Mouse (Mus musculus): ENCODE data around the gene Aqp8.
A peak's percentile ranks its signal among the peaks of the same experiment; 100 is the strongest.

The Aqp8 gene

DNA sequence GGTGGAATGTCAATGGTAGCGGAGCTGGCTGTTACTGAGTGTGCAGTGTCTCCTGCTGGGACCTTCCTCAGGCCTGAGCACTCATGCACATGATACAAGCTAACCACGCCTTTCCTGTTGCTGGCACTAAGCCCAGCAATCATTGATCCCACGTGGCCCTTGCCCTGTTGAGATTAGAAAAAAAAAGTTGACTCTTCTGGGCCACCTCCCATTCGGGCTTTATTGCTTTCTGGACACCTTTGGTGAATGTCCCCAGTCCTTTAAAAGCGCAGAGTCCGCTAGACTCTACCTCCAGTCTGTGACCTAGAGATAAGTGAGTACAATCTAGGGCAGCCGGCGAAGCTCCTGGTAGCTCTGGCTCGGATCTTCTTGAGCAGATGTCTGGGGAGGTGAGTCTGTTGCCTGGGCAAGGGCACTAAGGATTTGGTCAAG lies at the start of gene Aqp8:
Gene Aqp8 (plus strand): TSS at position 222 of the 432 bp plus-strand sequence.
- DNase-seq (ENCODE audit: low spot score): peak; percentile 45

GRCm38 (mm10) chr7:123416803-123417202 lies 45.3 kb upstream of the Aqp8 start:
- no peak for DNase-seq (ENCODE audit: low spot score)

- DNase-seq (ENCODE audit: low spot score): no peak
These were observed 44.4 kb upstream of the Aqp8 start for GRCm38 (mm10) chr7:123417661-123418060.

DNA sequence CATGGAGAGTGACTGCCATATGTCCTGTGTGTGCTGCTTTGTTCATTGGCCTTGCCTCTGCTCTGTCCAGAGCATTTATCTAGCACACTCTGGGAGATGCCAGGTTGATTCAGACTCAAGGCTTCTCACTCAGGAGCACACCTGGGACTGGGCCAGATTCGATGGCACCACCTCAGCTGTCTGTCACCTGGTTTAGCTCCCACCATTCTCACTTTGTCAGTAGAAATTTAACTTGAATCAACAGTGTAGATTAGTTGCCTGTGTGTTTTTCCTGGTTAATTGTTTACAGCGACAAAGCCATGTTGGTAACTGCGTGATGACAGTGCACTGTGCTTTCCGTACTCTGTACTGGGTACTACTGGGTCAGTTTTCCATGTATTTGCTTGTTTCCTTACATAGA lies 42.1 kb upstream of the Aqp8 start:
- DNase-seq (ENCODE audit: low spot score): no peak

DNA sequence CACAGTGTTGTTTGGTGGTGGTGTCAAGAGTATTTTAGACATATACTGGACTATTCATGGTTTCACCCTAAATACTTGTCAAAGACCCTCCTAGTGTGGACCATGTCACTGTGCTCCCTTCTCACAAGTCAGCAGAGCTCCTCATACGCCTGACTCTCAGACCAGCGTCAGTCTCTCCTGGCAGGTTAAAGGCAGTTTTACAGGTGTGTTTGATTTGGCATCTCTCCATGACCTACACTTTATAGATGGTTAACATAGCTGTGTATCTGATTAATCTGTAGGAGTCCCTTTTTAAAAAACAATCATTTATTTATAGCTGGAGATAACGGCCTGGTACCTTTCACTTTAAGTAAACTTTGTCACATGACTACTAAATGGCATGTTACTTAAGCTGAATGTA lies 40.1 kb upstream of the Aqp8 start:
- no peak for DNase-seq (ENCODE audit: low spot score)

DNA sequence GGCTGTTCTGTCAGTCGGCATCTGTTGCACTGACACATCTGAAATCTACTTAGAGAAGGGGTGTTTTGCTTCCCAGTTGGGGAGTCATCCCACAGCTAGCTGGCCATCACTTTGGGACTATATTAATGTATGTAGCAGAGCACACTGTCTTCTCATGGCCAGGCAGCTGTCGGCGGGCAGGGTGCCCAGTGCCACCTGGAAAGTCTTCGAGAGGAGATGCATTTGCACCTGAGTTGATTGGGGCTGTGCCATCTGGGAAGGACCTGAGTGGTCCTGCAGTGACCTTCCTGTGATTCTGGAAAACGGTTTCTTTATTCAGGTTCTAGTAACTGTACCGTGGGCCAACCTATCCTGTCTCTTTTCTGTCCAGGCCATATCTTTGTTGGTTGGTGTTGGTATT lies 37.8 kb upstream of the Aqp8 start:
- DNase-seq (ENCODE audit: low spot score): no peak

- DNase-seq (ENCODE audit: low spot score): no peak
These were observed 36.8 kb upstream of the Aqp8 start for GRCm38 (mm10) chr7:123425134-123425757.

DNA sequence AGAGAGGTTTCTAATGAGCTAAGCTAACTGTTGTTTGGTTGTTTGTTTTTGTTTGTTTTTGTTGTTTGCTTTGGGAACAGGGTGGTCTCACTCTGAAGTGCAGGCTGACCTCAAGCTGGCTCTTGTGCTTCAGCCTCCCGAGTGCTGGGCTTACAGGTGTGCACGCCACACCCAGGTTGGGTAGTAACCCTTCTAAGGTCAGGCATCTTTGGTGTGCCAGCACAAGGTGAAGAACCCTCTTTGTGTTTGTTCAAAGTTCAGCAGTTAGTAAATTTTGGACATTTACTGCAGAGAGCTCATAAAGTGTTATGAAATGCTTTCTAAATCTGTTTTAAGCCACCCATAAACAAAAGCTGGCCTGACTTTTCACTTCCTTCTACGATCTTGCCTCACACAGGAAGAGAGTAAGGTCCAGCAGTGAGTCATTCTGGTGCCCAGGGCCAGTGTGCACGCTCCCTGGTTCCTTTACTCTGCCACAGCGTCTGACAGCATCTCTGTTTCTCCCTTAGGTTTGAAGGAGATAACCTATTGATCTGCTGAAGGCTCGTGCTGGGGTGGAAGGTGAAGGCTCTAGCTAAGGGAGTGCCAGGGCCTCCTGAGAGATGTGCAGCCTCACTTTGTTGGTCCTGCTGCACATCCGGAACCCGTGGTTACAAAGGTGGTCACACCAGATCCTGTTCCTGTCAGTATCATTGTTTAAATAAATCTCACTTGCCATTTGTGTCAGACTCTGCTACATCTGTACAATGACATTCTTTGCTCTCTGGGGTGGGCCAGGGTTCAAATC lies 32.3 kb upstream of the Aqp8 start:
- no peak for DNase-seq (ENCODE audit: low spot score)

DNA sequence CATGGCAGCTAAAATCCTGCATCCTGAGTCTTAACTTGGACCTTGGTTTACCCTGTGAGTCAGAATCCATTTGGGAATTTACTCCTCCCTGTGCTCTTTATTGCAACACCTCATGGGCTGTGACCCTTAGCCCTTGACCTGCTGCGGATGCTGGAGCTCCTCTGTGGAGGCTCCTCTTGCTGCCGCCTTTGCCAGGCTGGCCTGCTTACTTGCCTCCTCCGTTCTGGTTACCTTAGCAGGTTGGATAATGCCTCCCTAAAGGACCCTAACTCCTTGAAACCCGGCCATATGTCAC lies 31.7 kb upstream of the Aqp8 start:
- no peak for DNase-seq (ENCODE audit: low spot score)

- no peak for DNase-seq (ENCODE audit: low spot score)
These were observed 30.9 kb upstream of the Aqp8 start for GRCm38 (mm10) chr7:123431206-123431605.

- no peak for DNase-seq (ENCODE audit: low spot score)
These were observed 20.0 kb upstream of the Aqp8 start for GRCm38 (mm10) chr7:123442079-123442478.

DNA sequence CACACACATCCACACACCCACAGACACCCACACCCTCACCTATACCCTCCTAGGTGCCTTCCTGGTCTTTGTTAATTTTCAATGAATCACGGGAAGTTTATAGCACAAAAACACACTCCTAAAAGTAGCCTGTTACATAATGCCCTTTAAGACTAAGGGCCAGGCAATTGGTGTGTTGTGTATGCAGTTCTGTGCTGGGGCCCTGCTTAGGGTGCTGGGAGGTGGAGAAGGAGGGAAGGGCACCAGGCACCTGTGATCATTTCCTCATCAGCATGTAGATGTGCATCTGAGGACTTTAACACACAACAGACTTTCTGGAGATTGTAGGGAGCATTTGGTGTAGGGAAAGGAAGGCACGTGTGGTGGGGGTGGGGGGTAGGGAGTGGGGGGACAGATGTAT lies 13.3 kb upstream of the Aqp8 start:
- DNase-seq (ENCODE audit: low spot score): no peak

- DNase-seq (ENCODE audit: low spot score): no peak
These were observed 12.4 kb upstream of the Aqp8 start for GRCm38 (mm10) chr7:123449676-123450075.

GRCm38 (mm10) chr7:123450515-123450914 lies 11.6 kb upstream of the Aqp8 start:
- DNase-seq (ENCODE audit: low spot score): no peak

DNA sequence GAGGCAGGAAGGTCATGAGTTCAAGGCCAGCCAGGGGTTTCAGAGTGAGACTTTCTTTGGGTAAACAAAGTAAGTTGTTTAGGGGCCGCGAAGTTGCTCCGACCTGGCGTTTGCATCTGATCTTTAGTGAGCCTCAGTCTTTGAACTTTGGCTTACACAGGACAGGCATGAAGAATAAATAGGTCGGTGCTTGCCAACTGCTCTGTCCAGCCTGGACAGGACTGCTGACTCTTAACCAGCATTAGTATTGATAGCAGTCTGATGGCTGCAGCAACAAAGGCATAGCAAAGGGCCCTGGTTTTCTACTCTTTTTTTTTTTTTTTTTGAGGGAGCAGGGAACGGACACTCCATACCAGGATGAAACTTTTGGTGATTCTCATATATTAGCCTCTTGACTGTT lies 9.5 kb upstream of the Aqp8 start:
- DNase-seq (ENCODE audit: low spot score): no peak

DNA sequence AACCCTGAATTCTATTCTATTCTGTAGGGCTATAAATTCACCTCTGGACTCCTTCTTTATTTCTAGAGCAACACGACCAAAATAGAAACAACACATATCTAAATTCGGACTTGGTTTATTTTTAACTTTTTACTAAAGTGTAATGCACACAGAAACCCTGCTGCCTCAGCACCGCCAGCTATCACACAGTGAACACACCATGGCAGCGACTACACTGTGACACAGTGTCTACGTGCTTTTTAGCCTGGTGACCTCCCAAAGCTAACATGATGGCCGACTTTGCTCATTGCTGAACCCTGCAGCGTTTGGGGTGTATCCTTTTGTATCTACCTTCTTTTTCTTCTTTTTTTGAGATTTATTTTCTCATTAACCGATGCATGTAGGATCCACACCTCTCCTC lies 9.0 kb upstream of the Aqp8 start:
- DNase-seq (ENCODE audit: low spot score): no peak

GRCm38 (mm10) chr7:123455088-123455487 lies 7.0 kb upstream of the Aqp8 start:
- no peak for DNase-seq (ENCODE audit: low spot score)

DNA sequence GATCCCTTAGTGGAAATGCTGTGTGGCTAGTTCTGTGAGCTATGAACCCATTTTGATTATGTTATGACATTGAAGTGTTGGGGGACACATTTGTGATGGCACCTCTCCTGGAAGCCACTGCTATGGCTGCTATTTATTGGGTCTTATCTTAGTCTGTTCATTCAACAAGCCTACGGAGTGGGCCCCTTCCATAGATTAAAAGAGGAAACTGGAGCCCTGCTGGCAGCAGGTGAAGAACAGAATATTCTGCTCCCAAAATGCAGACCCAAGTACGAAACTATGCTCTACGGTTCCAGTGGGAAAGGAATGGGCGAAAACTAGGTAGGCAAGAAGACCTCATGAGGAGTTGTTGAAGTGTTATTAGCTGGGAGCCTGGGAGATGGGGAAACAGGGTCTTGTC lies 3.8 kb upstream of the Aqp8 start:
- DNase-seq (ENCODE audit: low spot score): no peak

- DNase-seq (ENCODE audit: low spot score): no peak
These were observed 2.8 kb upstream of the Aqp8 start for GRCm38 (mm10) chr7:123459247-123459646.

GRCm38 (mm10) chr7:123461316-123461715 lies 775 bp upstream of the Aqp8 start:
- DNase-seq (ENCODE audit: low spot score): no peak

DNA sequence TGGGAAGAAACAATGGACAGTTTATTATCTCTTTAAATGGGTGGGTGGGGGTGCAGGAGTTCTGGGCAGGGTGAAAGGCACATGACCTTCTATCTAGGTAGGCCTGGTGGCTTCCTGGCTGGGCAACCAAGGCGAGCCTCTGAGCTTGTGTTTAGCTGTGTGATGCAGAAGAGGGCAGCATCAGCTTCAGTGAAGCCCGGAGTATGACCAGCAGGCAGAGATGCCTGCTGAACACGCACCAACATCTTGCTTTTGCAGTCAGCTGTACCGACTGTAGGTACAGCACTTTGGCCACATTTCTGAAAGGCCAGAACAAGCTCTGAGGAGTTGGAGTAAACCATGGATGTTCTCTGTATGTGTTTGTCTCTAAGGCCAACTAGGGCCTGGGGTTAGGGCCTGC lies 1.5 kb downstream of the Aqp8 start:
- no peak for DNase-seq (ENCODE audit: low spot score)

DNA sequence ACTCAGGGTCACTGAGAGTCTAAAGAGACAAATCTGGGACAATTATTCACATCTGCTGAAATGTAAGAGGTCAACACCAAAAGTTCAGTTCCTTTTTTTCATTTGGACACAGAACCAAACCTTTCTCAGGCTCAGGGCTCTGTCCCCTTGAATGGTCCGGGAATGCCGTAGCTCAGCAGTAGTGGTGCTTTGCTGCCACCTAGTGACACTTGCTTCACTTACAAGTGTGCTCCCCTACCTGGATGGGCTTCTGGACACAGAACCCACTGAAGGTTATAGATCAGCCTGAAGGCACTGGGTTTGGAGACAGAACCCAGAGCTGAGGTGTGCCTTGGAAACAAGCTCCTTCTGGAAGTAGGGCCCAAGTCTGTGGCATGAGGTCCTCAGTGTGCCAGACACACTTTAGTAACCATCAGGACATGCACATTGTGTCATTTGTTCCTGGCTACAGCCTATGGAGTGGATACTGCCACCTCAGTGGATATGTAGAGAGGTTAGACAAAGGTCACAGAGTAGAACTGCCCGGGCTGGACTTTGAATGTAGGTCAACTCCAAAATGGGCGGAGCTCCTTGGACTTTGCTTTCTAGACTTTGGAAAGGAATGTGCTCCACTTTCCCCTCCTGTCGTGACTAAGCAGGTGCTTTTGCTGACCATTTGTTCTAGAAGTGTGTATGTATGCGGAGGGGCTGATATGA lies 3.7 kb downstream of the Aqp8 start:
- DNase-seq (ENCODE audit: low spot score): peak; percentile 42

GRCm38 (mm10) chr7:123467961-123468360 lies 5.9 kb downstream of the Aqp8 start:
- DNase-seq (ENCODE audit: low spot score): no peak
